Mouse (Mus musculus): Measurements from ENCODE around the gene Abtb1.

Abtb1 gene

GRCm38 (mm10) chr6:88855636-88856035 is 13.9 kb upstream of the Abtb1 start:
- peak; percentile 82 for DNase-seq (ENCODE audit: low read depth, low spot score)

DNA sequence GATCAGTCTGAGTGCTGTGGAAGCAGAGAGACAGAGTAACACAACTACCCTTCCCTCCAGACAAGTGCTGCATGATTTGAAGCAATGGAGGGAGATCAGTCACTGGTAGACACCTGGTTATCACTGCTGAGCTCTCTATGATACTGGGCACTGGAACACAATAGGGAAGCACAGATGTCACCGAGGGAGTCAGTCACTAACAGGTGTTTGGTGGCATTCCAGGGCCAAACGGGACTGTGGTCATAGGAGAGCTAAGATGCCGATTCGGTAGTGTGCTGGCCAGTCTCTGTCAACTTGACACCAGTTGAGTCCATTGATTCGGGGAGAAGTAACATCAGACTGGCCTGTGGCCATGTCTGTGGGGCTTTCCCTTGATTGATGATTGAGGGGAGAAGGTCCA is 12.7 kb upstream of the Abtb1 start:
- no peak for DNase-seq (ENCODE audit: low read depth, low spot score)

DNA sequence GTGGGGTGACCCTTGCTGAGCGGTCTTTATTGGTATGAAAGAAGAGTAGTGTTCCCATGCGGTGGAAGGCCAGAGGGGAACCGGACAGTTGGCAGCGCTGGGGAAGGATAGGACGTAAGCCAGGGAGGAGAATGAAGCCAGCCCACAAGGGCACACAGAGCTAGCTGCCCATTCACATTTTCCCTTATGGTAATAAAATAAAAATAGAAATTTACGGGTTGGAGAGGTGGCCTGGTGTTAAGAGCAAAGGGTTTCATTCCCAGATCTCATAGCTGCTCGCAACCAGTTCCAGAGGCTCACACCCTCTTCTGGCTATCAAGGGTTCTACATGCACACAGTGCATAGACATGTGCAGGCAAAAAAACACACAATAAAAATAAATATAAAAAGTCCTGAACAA is 8.2 kb upstream of the Abtb1 start:
- DNase-seq (ENCODE audit: low read depth, low spot score): no peak

DNA sequence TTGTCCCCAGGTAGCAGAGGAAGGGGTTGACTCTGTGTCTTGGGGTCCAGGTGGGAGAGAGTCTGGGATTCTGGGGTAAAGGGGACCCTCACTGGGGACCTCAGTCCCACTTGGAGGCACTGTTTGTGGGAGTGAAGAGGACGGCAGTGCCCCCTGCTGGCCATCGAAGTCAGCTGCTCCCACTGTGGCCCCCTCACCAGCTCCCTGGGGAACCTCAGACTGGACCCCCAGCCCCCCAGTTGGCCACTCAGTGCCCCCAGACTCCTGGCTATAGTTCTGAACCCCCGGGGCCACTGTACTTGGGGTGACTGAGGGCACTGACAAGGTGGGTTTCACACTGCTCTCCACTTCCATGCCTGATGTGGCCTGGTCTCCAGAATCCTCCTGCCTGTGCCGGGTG is 7.5 kb upstream of the Abtb1 start:
- peak; percentile 62 for DNase-seq (ENCODE audit: low read depth, low spot score)

- DNase-seq (ENCODE audit: low read depth, low spot score): no peak
These were observed 5.8 kb upstream of the Abtb1 start for GRCm38 (mm10) chr6:88847571-88847970.

DNA sequence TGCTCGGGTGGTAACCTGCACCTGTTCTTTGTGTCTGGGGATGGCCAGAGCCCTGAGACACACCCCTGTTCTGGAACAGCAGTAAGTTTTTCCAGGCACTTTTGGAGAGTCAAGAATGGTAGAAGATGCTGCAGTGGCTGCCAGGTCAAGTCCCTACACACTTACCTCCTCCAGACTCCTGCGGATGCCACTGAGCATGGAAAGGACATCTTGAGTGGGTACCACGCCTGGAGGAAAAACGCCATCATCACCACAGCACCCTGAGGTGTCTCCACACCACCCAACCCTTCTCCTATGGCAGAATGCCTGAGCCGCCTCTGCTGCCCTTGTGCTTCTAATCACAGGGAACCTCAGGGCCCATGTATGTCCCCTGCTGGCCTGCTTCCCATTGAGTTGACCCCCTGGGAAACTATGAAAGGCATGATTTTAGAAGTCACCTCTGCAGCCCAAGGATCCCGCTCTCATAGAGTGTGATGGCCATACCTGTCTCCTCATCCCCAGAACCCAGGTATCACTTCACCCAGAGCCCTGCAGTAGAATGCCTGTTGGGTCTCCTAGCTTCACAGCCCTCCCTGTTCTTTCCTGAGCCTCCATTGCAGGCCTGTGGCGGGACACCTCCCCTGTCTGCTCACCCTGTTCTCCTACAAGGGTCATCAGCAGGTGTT is 3.2 kb upstream of the Abtb1 start:
- no peak for DNase-seq (ENCODE audit: low read depth, low spot score)

- no peak for DNase-seq (ENCODE audit: low read depth, low spot score)
These were observed 2.3 kb upstream of the Abtb1 start for GRCm38 (mm10) chr6:88843781-88844725.

DNA sequence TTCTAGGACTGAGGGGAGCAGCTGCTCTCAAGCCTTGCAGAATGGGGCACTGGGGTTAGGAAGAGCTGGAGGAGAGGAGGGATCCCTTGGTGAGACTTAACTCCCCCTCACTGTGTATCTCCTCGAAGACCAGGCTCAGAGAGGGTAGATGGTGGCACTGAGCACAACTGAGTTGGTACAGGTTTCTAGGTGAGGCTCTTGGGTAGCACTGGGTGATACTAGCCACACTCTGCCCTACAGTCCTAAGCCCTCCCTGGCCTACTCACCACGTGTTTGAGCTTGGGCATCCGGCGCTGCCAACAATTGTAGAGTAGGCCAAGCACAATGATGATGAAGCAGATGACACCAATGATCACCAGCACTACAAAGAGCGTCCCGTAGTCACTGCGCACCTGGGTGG is 1.5 kb upstream of the Abtb1 start:
- DNase-seq (ENCODE audit: low read depth, low spot score): no peak

GRCm38 (mm10) chr6:88842731-88843151 is 957 bp upstream of the Abtb1 start:
- DNase-seq (ENCODE audit: low read depth, low spot score): no peak

- DNase-seq (ENCODE audit: low read depth, low spot score): no peak
These were observed 337 bp downstream of the Abtb1 start for GRCm38 (mm10) chr6:88841514-88841780.

DNA sequence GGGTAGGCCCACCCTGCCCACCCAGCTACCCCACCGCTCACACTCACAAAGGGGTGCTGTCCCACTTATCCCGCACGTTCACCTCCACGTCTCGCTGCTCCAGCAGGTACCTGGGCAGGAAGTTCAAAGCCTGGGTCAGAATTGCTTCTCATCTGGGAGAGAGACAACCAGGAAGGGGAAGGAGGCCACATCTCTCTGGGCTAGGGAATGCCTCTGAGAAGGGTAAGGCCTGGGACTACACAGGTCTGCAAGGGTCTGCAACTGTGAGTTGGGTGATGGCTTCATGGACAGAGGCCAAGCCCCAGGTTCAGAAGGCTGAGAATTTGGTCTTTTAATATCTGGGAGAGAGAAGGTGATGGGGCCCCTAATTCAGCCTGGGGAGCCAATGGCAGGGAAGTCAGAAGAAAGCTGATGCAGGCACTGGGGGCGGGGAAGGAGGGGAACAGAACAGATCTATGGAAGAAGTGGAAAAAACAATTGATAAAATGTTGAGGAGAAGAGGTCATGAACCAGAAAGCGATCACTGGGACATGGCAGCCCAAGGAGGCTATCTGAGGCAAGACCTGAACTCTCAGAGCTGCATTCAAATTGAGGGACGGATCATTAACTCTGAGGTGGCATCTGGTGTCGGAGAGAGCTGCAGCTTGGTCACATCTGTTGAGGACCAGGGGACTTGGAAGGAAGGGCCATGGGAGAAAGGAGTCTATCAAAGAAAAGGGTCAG is 832 bp downstream of the Abtb1 start:
- DNase-seq (ENCODE audit: low read depth, low spot score): no peak

- no peak for DNase-seq (ENCODE audit: low read depth, low spot score)
These were observed 1.6 kb downstream of the Abtb1 start for GRCm38 (mm10) chr6:88840211-88840610.

DNA sequence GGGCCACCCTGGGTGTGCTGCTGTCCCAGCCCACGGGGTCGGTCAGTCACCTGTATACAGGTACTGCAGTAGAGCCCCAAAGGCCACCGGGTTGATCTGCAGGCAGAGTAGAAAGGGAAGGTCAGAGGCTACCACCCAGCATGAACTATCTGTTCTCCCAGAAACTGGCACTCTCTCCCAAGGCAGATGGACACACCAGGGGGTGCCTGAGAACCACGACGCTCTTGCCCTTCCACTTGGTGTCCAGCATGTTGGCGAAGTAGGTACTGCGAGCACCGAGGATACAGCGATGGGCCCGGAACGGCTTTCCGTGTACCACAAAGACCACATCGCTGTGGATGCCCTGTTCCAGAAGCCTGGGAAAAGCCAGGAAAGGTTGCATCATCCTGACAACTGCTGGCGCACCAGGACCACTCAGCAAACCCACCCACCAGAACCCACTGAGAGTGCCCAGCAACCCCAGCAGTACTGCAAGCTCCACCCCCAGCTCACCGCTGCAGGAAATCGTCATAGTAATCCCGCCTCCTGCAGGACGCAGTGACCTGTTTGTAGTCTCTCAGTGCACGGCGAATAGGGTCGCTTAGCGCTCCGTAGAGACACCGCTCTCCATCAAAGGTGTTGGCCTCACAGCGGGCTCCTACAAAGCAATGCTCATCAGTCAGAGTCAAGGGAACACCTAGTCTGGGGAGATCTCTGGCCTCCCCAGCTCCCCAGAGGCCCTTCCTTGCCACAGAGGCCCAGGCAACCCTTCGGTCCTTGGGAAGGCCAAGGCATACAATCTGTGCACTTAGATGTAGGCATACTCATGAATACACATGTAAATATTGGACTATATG is 2.4 kb downstream of the Abtb1 start:
- no peak for DNase-seq (ENCODE audit: low read depth, low spot score)

GRCm38 (mm10) chr6:88838613-88839012 is 3.2 kb downstream of the Abtb1 start:
- no peak for DNase-seq (ENCODE audit: low read depth, low spot score)

DNA sequence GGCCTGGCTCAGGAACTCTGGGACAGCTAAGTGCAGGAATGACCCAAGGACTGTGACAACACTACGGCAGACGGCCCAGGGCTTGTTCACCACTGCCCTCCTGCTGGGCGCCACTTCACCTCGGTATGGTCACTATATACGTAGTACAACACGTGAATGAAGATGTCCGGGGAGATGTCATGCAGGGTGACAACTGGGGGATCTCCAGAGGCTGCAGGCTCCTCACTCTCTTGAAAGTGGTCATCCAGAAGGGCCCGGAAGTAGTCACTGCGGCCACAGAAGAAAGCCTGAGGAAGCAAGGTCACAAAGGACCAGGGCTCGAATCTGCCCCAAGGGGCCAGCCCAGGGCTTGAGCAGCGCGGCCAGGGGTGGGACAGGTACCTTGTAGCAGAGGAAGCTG is 3.8 kb downstream of the Abtb1 start:
- no peak for DNase-seq (ENCODE audit: low read depth, low spot score)

- DNase-seq (ENCODE audit: low read depth, low spot score): no peak
These were observed 5.5 kb downstream of the Abtb1 start for GRCm38 (mm10) chr6:88836178-88836819.

DNA sequence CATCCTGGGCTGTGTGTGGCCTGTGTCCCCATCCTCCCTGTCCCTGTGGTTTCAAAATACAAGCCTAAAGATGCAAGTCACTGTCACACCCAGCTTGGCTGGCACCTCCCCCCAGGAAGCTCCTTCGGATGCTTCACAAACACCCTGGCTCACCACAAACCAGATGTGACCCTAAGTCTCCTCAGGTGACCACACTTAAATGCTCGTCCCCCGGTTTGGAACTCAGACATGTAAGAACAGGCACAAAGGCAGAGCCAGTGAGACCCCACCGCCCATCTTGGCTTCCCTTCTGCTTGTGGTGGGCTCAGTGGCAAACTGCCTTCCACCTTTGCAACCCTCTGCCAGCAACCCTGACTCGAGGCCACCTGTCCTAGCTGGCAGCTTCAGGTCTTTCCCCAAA is 6.7 kb downstream of the Abtb1 start:
- DNase-seq (ENCODE audit: low read depth, low spot score): no peak

GRCm38 (mm10) chr6:88833340-88834140 is 8.2 kb downstream of the Abtb1 start:
- no peak for DNase-seq (ENCODE audit: low read depth, low spot score)

DNA sequence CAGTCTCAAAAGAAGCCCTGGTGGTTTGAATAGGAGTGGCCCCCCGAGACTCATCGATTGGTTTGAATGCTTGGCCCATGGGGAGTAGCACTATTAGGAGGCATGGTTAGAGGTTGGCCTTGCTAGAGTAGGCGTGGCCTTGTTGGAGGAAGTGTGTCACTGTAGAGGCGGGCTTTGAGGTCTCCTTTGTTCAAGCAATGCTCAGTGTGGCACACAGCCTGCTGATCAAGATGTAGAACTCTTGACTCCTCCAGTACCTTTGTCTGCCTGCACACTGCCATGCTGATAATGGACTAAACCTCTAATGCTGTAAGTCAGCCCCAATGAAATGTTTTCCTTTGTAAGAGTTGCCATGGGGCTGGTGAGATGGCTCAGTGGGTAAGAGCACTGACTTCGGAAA is 9.1 kb downstream of the Abtb1 start:
- DNase-seq (ENCODE audit: low read depth, low spot score): no peak

DNA sequence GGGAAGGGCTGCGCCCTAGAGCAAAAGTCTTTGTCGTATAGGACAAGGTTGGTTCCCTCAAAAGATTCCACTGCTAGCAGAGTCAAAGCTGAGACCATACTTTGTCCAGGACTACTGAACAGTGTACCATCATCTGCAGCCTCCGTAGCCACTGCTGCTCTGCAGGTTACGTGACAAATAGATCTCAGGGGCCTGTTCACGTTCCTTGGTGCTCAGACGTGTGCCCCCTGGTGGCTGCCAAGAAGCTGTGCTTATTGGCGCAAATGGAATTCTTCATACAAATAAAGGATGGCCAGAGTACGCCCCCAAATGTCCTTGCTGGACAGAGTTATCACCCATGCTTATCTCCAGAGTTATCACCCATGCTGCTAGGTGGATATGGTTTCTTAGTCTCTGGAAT is 10.3 kb downstream of the Abtb1 start:
- DNase-seq (ENCODE audit: low read depth, low spot score): peak; percentile 87

Data from CD4-positive, CD25-positive, alpha-beta regulatory T cell, adult 2 months (primary cell).